Mouse (Mus musculus) heart, adult 2 months (tissue): ENCODE data around the gene Peg3.

Source experiments
- CTCF ChIP-seq: fragments of 200-600 bp; IDR thresholded peaks from 2 replicates; pipeline ENCODE4 v1.8.1; 2022; ENCODE audit warnings: antibody characterized with exemption, mild to moderate bottlenecking, moderate library complexity
- POLR2A ChIP-seq: fragments of 200-500 bp; IDR thresholded peaks from 2 replicates; pipeline ENCODE4 v1.6.1; 2011; ENCODE audit warnings: mild to moderate bottlenecking, low read depth, low read length, control low read depth; ENCODE audit not compliant: insufficient read depth

GRCm38 (mm10) chr7:6708451-6709180 is 21.6 kb downstream of the Peg3 start:
- no peak for TF ChIP-seq POLR2A
- no peak for TF ChIP-seq CTCF
